Mouse (Mus musculus): ENCODE results near the gene Gstp3. TPM values are rescaled to one million over a fixed set of nuclear protein-coding genes. Genes with fewer than 3 reads are reported as not detected.
"Not testable (repeated sequence)": the region's sequence is repeated elsewhere in the genome, so short reads cannot be mapped to it uniquely, and the experiment has no call there.

Gene Gstp3
- polyA plus RNA-seq, 1 experiment from 2014 or later: 0.30 TPM

GRCm38 (mm10) chr19:4051016-4051415, 8.4 kb downstream of the Gstp3 start:
- Histone ChIP-seq H3K9me3 (replicated peaks) (no peaks in the 10 kb centered on the region), H3K27ac (no peak overlapping the region), H3K36me3 (no peaks in the 10 kb centered on the region), H3K4me3 (no peak overlapping the region), H3K9ac (no peak overlapping the region), H3K4me2 (no peak overlapping the region), H3K4me1 (replicated peaks) (peaks cover 14% of the 10 kb centered on the region), H3K27me3 (no peaks in the 10 kb centered on the region)
- no peak for ATAC-seq (replicated peaks; ENCODE audit: insufficient number of reproducible peaks, insufficient read depth, low FRiP score, low read depth)
- WGBS: 89% methylated on average over 5 of the region's 5 CpGs

- WGBS: 89% methylated on average over 5 of the region's 5 CpGs
These were observed 10.3 kb downstream of the Gstp3 start for GRCm38 (mm10) chr19:4049069-4049468.

GRCm38 (mm10) chr19:4047859-4048258, 11.5 kb downstream of the Gstp3 start:
- Histone ChIP-seq H3K9ac (no peak overlapping the region), H3K4me2 (no peak overlapping the region), H3K9me3 (replicated peaks) (no peaks in the 10 kb centered on the region), H3K27me3 (no peaks in the 10 kb centered on the region), H3K27ac (no peak overlapping the region), H3K4me1 (replicated peaks) (peaks cover 7% of the 10 kb centered on the region), H3K36me3 (no peaks in the 10 kb centered on the region), H3K4me3 (no peak overlapping the region)
- no peak for ATAC-seq (replicated peaks; ENCODE audit: insufficient number of reproducible peaks, insufficient read depth, low FRiP score, low read depth)
- 18% methylated on average over 4 of the region's 4 CpGs for WGBS

More at GRCm38 (mm10) chr19:4049069-4049468, 10.3 kb downstream of the Gstp3 start:
- not testable (repeated sequence) for H3K36me3 ChIP-seq; H3K4me2 ChIP-seq; H3K9me3 ChIP-seq (replicated peaks); H3K4me3 ChIP-seq; ATAC-seq (replicated peaks; ENCODE audit: insufficient number of reproducible peaks, insufficient read depth, low FRiP score, low read depth); H3K9ac ChIP-seq; H3K27me3 ChIP-seq; H3K4me1 ChIP-seq (replicated peaks); H3K27ac ChIP-seq

- no peak for ATAC-seq (replicated peaks; ENCODE audit: insufficient number of reproducible peaks, insufficient read depth, low FRiP score, low read depth)
- H3K36me3 ChIP-seq: no peaks in the 10 kb centered on the region
- H3K27ac ChIP-seq: peak overlapping the region; percentile 50; the same call in 1 of the 2 replicates
- no peak overlapping the region for H3K9ac ChIP-seq
- H3K27me3 ChIP-seq: no peaks in the 10 kb centered on the region
- H3K4me2 ChIP-seq: no peak overlapping the region
- no peak overlapping the region for H3K4me3 ChIP-seq
- WGBS: 80% methylated on average over 8 of the region's 8 CpGs
- no peaks in the 10 kb centered on the region for H3K9me3 ChIP-seq (replicated peaks)
- H3K4me1 ChIP-seq (replicated peaks): peaks cover 11% of the 10 kb centered on the region
These were observed 12.5 kb downstream of the Gstp3 start for GRCm38 (mm10) chr19:4046866-4047254.

DNA sequence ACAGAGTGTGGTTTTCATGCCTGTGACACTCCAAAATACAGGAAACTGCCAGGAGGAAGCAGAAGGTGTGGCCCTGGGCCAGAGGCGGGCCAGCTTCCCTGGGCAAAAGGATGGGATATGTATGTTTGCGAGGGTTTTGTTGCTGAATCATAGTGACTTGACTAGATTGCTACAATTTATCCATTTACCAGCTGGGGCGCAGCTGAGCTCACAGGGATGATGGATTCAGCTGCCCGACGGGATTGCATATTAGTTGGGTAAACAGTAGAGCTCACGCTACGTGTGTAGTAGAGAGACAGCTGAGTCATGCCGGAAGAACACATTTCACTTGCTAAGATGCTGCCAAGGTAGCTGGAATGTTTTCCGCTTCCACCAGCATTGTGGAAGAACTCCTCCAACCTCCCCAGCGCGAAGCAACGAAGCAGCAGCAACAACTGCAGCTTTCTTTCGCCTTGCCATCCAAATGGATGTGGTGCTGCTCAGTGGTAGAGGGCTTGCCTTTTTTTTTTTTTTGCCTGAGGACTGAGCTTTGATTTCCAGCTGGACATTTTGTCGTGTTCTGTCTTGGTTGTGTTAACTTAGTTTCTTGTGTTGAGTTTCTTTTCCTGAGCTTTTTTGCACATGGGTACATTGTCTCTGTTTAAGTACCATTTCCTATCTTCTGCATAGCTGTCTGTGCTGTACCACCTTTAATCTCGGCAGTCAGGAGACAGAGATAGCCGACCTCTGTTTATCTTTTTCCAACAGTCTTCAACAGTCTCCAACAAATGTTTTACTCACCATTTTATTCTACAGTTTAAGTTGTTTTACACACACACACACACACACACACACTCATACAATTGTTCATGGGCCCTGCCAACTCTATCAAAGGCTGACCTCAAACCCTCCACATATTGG, 13.2 kb downstream of the Gstp3 start, which contains the start of gene Gstp2:
Gstp2 (minus strand) TSS at position 58 of the 900 bp plus-strand sequence.
- Histone ChIP-seq H3K4me3 (peak within 1 kb of the TSS; percentile 12; the same call in 1 of the 2 replicates), H3K36me3 (no peaks in the 10 kb centered on the region), H3K9ac (no peak within 1 kb of the TSS), H3K27me3 (no peaks in the 10 kb centered on the region), H3K27ac (peak within 1 kb of the TSS; percentile 50), H3K4me1 (replicated peaks) (peaks cover 11% of the 10 kb centered on the region), H3K9me3 (replicated peaks) (no peaks in the 10 kb centered on the region), H3K4me2 (peak within 1 kb of the TSS; percentile 45)
- ATAC-seq (replicated peaks; ENCODE audit: insufficient number of reproducible peaks, insufficient read depth, low FRiP score, low read depth): peak; percentile 47; the same call in 1 of the 2 replicates
- WGBS: 38% methylated on average over 16 of the region's 16 CpGs

DNA sequence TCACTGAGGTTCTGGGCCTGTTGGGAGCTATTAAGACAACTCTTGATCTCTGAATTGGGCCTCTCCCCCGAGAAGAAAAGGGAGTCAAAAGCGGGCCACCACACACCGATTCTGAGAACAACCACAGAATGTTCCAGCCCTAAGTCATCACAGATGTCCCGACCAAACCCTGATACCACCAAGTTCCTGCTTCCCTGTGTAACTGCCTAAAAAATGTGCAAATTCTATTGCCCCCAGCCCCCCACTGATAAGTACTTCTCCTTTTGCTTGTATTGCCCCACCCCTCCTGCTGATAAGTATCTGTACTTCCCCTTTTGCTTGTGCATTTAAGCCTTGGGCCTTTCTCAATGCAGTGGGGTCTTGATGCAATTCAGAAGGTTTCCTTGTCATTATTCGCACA, 15.3 kb downstream of the Gstp3 start:
- not testable (repeated sequence) for H3K27ac ChIP-seq; H3K9ac ChIP-seq; H3K9me3 ChIP-seq (replicated peaks); H3K36me3 ChIP-seq; H3K27me3 ChIP-seq; H3K4me3 ChIP-seq; ATAC-seq (replicated peaks; ENCODE audit: insufficient number of reproducible peaks, insufficient read depth, low FRiP score, low read depth); H3K4me2 ChIP-seq
- peaks cover 11% of the 10 kb centered on the region for H3K4me1 ChIP-seq (replicated peaks)
- 76% methylated on average over 5 of the region's 5 CpGs for WGBS

GRCm38 (mm10) chr19:4042124-4042523, 17.2 kb downstream of the Gstp3 start:
- Histone ChIP-seq H3K27ac (no peak overlapping the region), H3K4me3 (no peak overlapping the region), H3K4me1 (replicated peaks) (peaks cover 20% of the 10 kb centered on the region), H3K4me2 (no peak overlapping the region), H3K27me3 (no peaks in the 10 kb centered on the region), H3K9me3 (replicated peaks) (no peaks in the 10 kb centered on the region), H3K36me3 (no peaks in the 10 kb centered on the region), H3K9ac (no peak overlapping the region)
- ATAC-seq (replicated peaks; ENCODE audit: insufficient number of reproducible peaks, insufficient read depth, low FRiP score, low read depth): no peak
- 64% methylated on average over 14 of the region's 14 CpGs for WGBS

DNA sequence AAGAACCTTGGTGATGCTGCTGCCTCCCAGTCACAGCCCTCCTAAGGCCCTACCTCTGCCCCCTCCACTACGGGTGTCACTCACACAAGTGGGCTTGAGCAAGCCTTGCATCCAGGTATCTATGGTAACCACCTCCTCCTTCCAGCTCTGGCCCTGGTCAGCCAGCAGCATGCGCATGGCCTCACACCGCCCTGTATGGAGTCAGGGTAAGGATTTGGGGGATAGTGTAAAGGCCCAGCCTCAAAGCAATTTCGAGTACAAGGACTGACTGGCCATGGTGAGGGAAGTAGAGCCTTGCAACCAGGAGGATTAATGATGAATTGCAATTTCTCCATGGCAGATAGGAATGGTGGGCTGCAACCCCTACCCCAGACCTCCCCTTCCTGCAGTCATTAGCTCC, 17.9 kb downstream of the Gstp3 start:
- not testable (repeated sequence) for H3K4me2 ChIP-seq; H3K36me3 ChIP-seq; H3K27ac ChIP-seq; H3K9ac ChIP-seq; H3K27me3 ChIP-seq; H3K9me3 ChIP-seq (replicated peaks); ATAC-seq (replicated peaks; ENCODE audit: insufficient number of reproducible peaks, insufficient read depth, low FRiP score, low read depth); H3K4me3 ChIP-seq
- peaks cover 20% of the 10 kb centered on the region for H3K4me1 ChIP-seq (replicated peaks)
- WGBS: 85% methylated on average over 3 of the region's 4 CpGs

GRCm38 (mm10) chr19:4040941-4041340, 18.4 kb downstream of the Gstp3 start:
- H3K27ac ChIP-seq; H3K27me3 ChIP-seq; H3K36me3 ChIP-seq; H3K4me2 ChIP-seq; H3K9me3 ChIP-seq (replicated peaks); H3K4me3 ChIP-seq; ATAC-seq (replicated peaks; ENCODE audit: insufficient number of reproducible peaks, insufficient read depth, low FRiP score, low read depth); H3K9ac ChIP-seq: not testable (repeated sequence)
- peaks cover 22% of the 10 kb centered on the region for H3K4me1 ChIP-seq (replicated peaks)
- 83% methylated on average over 5 of the region's 5 CpGs for WGBS

- Histone ChIP-seq H3K27ac (peak within 1 kb of the TSS; percentile 78), H3K36me3 (no peaks in the 10 kb centered on the region; the same call in 1 of the 2 replicates), H3K4me2 (peak within 1 kb of the TSS; percentile 73), H3K27me3 (no peaks in the 10 kb centered on the region), H3K4me1 (replicated peaks) (peaks cover 23% of the 10 kb centered on the region), H3K9me3 (replicated peaks) (no peaks in the 10 kb centered on the region), H3K9ac (peak within 1 kb of the TSS; percentile 74), H3K4me3 (peak within 1 kb of the TSS; percentile 76)
- WGBS: under 1% methylated on average over 26 of the region's 26 CpGs
- peak; percentile 83 for ATAC-seq (replicated peaks; ENCODE audit: insufficient number of reproducible peaks, insufficient read depth, low FRiP score, low read depth)
These were observed 21.6 kb downstream of the Gstp3 start, which contains the start of gene Gstp1 for GRCm38 (mm10) chr19:4037788-4038232. TSS of gene Gstp1 (minus strand) at chr19:4037985.

DNA sequence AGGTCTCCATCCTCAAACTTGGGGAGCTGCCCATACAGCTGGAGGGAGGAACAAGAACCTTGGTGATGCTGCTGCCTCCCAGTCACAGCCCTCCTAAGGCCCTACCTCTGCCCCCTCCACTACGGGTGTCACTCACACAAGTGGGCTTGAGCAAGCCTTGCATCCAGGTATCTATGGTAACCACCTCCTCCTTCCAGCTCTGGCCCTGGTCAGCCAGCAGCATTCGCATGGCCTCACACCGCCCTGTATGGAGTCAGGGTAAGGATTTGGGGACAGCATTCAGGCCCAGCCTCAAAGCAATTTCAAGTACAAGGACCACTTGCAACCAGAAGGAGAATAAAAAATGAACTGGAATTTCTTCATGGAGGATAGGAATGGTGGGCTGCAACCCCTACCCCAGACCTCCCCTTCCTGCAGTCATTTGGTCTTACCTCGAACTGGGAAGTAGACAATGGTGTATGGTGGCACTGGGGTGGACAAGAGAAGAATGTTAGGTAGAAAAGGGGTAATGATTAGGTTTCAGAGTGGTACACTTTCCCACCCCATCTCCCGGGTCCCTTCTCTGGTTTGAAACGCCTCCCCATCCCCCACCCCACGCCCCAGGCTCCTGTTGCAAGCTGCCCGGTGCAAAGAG, 22.1 kb downstream of the Gstp3 start:
- not testable (repeated sequence) for H3K9me3 ChIP-seq (replicated peaks); H3K36me3 ChIP-seq; H3K27me3 ChIP-seq; ATAC-seq (replicated peaks; ENCODE audit: insufficient number of reproducible peaks, insufficient read depth, low FRiP score, low read depth)
- peak overlapping the region; percentile 73 for H3K4me2 ChIP-seq
- H3K4me1 ChIP-seq (replicated peaks): peaks cover 22% of the 10 kb centered on the region
- peak overlapping the region; percentile 76 for H3K4me3 ChIP-seq
- peak overlapping the region; percentile 78 for H3K27ac ChIP-seq
- peak overlapping the region; percentile 74 for H3K9ac ChIP-seq
- 24% methylated on average over 8 of the region's 8 CpGs for WGBS
